Mouse (Mus musculus) liver, embryonic 15.5 days (tissue): ENCODE results near the gene Tmem263. TPM values are rescaled to one million over a fixed set of nuclear protein-coding genes. Genes with fewer than 3 reads are reported as not detected.

ENCODE experiments used
- ATAC-seq: fragments of 200-750 bp; cut with Nextera tagmentation; 2 replicates; pipeline ENCODE4 v1.8.0; 2017; ENCODE audit warnings: moderate number of reproducible peaks, mild to moderate bottlenecking, moderate library complexity; ENCODE audit not compliant: insufficient read depth
- H3K27ac ChIP-seq: fragments of 300-500 bp; sonication (generic); replicated peaks from 2 replicates; pipeline ENCODE4 v1.5.1; 2015; ENCODE audit warnings: mild to moderate bottlenecking, inconsistent platforms
- H3K27me3 ChIP-seq: fragments of 300-500 bp; sonication (generic); 2 replicates; pipeline ENCODE4 v1.6.1; 2015; ENCODE audit warnings: mild to moderate bottlenecking, inconsistent platforms
- H3K36me3 ChIP-seq: fragments of 300-500 bp; sonication (generic); replicated peaks from 2 replicates; pipeline ENCODE4 v1.6.1; 2015; ENCODE audit warnings: moderate library complexity, mild to moderate bottlenecking, inconsistent platforms
- H3K4me1 ChIP-seq: fragments of 300-500 bp; sonication (generic); replicated peaks from 2 replicates; pipeline ENCODE4 v1.6.1; 2015; ENCODE audit warnings: inconsistent platforms
- H3K4me2 ChIP-seq: fragments of 300-500 bp; sonication (generic); 2 replicates; pipeline ENCODE4 v1.6.1; 2015; ENCODE audit warnings: moderate library complexity, mild to moderate bottlenecking, inconsistent platforms
- H3K4me3 ChIP-seq: fragments of 300-500 bp; sonication (generic); replicated peaks from 2 replicates; pipeline ENCODE4 v1.5.1; 2015; ENCODE audit warnings: mild to moderate bottlenecking, inconsistent platforms
- H3K9ac ChIP-seq: fragments of 300-500 bp; sonication (generic); 2 replicates; pipeline ENCODE4 v1.6.1; 2015; ENCODE audit warnings: moderate library complexity, mild to moderate bottlenecking, inconsistent platforms
- H3K9me3 ChIP-seq: fragments of 300-500 bp; sonication (generic); replicated peaks from 2 replicates; pipeline ENCODE4 v1.6.1; 2016; ENCODE audit warnings: inconsistent platforms
- WGBS: fragments of 180-500 bp; shearing (Covaris S2); methylation state at CpG from one replicate; pipeline ENCODE4 v1.1.7; 2015; ENCODE audit warnings: mixed read lengths; ENCODE audit not compliant: insufficient replicate concordance; 5-methylcytosine and 5-hydroxymethylcytosine counted together
- polyA plus RNA-seq: library from polyadenylated mRNA; unstranded; fragments of >200 nt; fragmentation: Nextera tagmentation; extraction: Ambion mirVana; gene quantifications from 2 replicates; pipeline ENCODE4 v1.2.1, GENCODE M21; 2015

Gene Tmem263
- polyA plus RNA-seq, 1 experiment from 2014 or later, result 16.8 TPM

GRCm38 (mm10) chr10:85141465-85141864 lies 39.0 kb downstream of the Tmem263 start:
- Histone ChIP-seq H3K4me1 (no peaks in the 10 kb centered on the region), H3K27me3 (no peaks in the 10 kb centered on the region), H3K9ac (no peak overlapping the region), H3K27ac (no peak overlapping the region), H3K36me3 (0 out of 2 replicates have a peak, but pooled peaks cover 7% of the 10 kb centered on the region), H3K4me2 (no peak overlapping the region), H3K9me3 (no peaks in the 10 kb centered on the region), H3K4me3 (no peak overlapping the region)
- WGBS, result 70% methylated on average over 9 of the region's 9 CpGs
- no peak for ATAC-seq

- H3K4me3 ChIP-seq, result no peak overlapping the region
- no peaks in the 10 kb centered on the region for H3K9me3 ChIP-seq
- no peak overlapping the region for H3K4me2 ChIP-seq
- H3K4me1 ChIP-seq, result no peaks in the 10 kb centered on the region
- H3K9ac ChIP-seq, result no peak overlapping the region
- WGBS, result 78% methylated on average over 14 of the region's 14 CpGs
- no peak overlapping the region for H3K27ac ChIP-seq
- ATAC-seq, result no peak
- peaks cover 11% of the 10 kb centered on the region for H3K36me3 ChIP-seq
- no peaks in the 10 kb centered on the region for H3K27me3 ChIP-seq
These were observed 43.9 kb downstream of the Tmem263 start for GRCm38 (mm10) chr10:85146282-85146681.

GRCm38 (mm10) chr10:85149226-85149625 lies 46.8 kb downstream of the Tmem263 start:
- Histone ChIP-seq H3K4me1 (no peaks in the 10 kb centered on the region), H3K9ac (no peak overlapping the region), H3K4me2 (no peak overlapping the region), H3K36me3 (peaks cover 11% of the 10 kb centered on the region), H3K9me3 (no peaks in the 10 kb centered on the region), H3K27ac (no peak overlapping the region), H3K4me3 (no peak overlapping the region), H3K27me3 (no peaks in the 10 kb centered on the region)
- WGBS, result 67% methylated on average over 5 of the region's 5 CpGs
- ATAC-seq, result no peak

GRCm38 (mm10) chr10:85154195-85154594 lies 51.8 kb downstream of the Tmem263 start:
- H3K9ac ChIP-seq, result no peak overlapping the region
- H3K9me3 ChIP-seq, result no peaks in the 10 kb centered on the region
- H3K27me3 ChIP-seq, result no peaks in the 10 kb centered on the region
- no peaks in the 10 kb centered on the region for H3K36me3 ChIP-seq
- no peak overlapping the region for H3K4me2 ChIP-seq
- no peak for ATAC-seq
- H3K4me3 ChIP-seq, result no peak overlapping the region
- no peaks in the 10 kb centered on the region for H3K4me1 ChIP-seq
- WGBS, result 8% methylated on average over 2 of the region's 2 CpGs
- H3K27ac ChIP-seq, result no peak overlapping the region

- Histone ChIP-seq H3K27ac (no peak overlapping the region), H3K4me1 (no peaks in the 10 kb centered on the region), H3K9ac (no peak overlapping the region), H3K36me3 (no peaks in the 10 kb centered on the region), H3K4me3 (no peak overlapping the region), H3K27me3 (no peaks in the 10 kb centered on the region), H3K9me3 (no peaks in the 10 kb centered on the region), H3K4me2 (no peak overlapping the region)
- WGBS, result 72% methylated on average over 7 of the region's 7 CpGs
- ATAC-seq, result no peak
These were observed 55.0 kb downstream of the Tmem263 start for GRCm38 (mm10) chr10:85157451-85157850.

- ATAC-seq, result no peak
- Histone ChIP-seq H3K9me3 (no peaks in the 10 kb centered on the region), H3K27me3 (no peaks in the 10 kb centered on the region), H3K27ac (no peak overlapping the region), H3K4me2 (no peak overlapping the region), H3K36me3 (no peaks in the 10 kb centered on the region), H3K9ac (no peak overlapping the region), H3K4me1 (no peaks in the 10 kb centered on the region), H3K4me3 (no peak overlapping the region)
- 43% methylated on average over 1 of the region's 1 CpGs for WGBS
These were observed 57.7 kb downstream of the Tmem263 start for GRCm38 (mm10) chr10:85159989-85160619.

- Histone ChIP-seq H3K27me3 (no peaks in the 10 kb centered on the region), H3K9ac (no peak overlapping the region), H3K4me3 (no peak overlapping the region), H3K36me3 (no peaks in the 10 kb centered on the region), H3K27ac (no peak overlapping the region), H3K4me1 (no peaks in the 10 kb centered on the region), H3K4me2 (no peak overlapping the region), H3K9me3 (no peaks in the 10 kb centered on the region)
- WGBS, result 51% methylated on average over 5 of the region's 5 CpGs
- ATAC-seq, result no peak
These were observed 59.4 kb downstream of the Tmem263 start for GRCm38 (mm10) chr10:85161745-85162351.

- Histone ChIP-seq H3K9me3 (no peaks in the 10 kb centered on the region), H3K27me3 (no peaks in the 10 kb centered on the region), H3K4me2 (no peak overlapping the region), H3K4me3 (no peak overlapping the region), H3K36me3 (no peaks in the 10 kb centered on the region), H3K27ac (no peak overlapping the region), H3K9ac (no peak overlapping the region), H3K4me1 (no peaks in the 10 kb centered on the region)
- WGBS, result 76% methylated on average over 13 of the region's 13 CpGs
- no peak for ATAC-seq
These were observed 62.4 kb downstream of the Tmem263 start for GRCm38 (mm10) chr10:85164791-85165190.

GRCm38 (mm10) chr10:85165306-85165705 lies 62.9 kb downstream of the Tmem263 start:
- H3K9ac ChIP-seq, result no peak overlapping the region
- H3K9me3 ChIP-seq, result no peaks in the 10 kb centered on the region
- no peaks in the 10 kb centered on the region for H3K36me3 ChIP-seq
- 74% methylated on average over 5 of the region's 5 CpGs for WGBS
- no peak overlapping the region for H3K4me2 ChIP-seq
- no peak for ATAC-seq
- H3K27me3 ChIP-seq, result no peaks in the 10 kb centered on the region
- no peak overlapping the region for H3K4me3 ChIP-seq
- no peaks in the 10 kb centered on the region for H3K4me1 ChIP-seq
- H3K27ac ChIP-seq, result no peak overlapping the region

Other genes starting within 250 kb of the Tmem263 start
- 3.6 and 3.8 TPM in 2 replicates for gene Ric8b, start 185.0 kb upstream of the Tmem263 start, polyA plus RNA-seq
- 0.22 and 0.39 TPM in 2 replicates for gene Fhl4, start 132 bp upstream of the Tmem263 start, polyA plus RNA-seq
- 4.2 and 4.9 TPM in 2 replicates for gene Mterf2, start 25.4 kb downstream of the Tmem263 start, polyA plus RNA-seq
- 6.9 TPM in 2 replicates for gene Cry1, start 82.4 kb downstream of the Tmem263 start, polyA plus RNA-seq